Mouse (Mus musculus) cerebellum, adult 2 months (tissue): ENCODE measurements around the gene Gmeb1. TPM values are rescaled to one million over a fixed set of nuclear protein-coding genes. Genes with fewer than 3 reads are reported as not detected.
"Not testable (repeated sequence)": the region's sequence is repeated elsewhere in the genome, so short reads cannot be mapped to it uniquely, and the experiment has no call there.

Source experiments
- DNase-seq, 2 experiments: peaks; one replicate each; pipeline ENCODE4 v3.0.0; 2021
- H3K27ac ChIP-seq: fragments of 200-500 bp; 2 replicates; pipeline ENCODE4 v1.5.1; 2012; ENCODE audit warnings: low read length, control low read depth, inconsistent platforms; ENCODE audit not compliant: insufficient read depth
- H3K27me3 ChIP-seq: fragments of 200-500 bp; 2 replicates; pipeline ENCODE4 v1.6.1; 2012; ENCODE audit warnings: inconsistent platforms, mild to moderate bottlenecking, low read length, moderate library complexity; ENCODE audit not compliant: control insufficient read depth, insufficient read depth
- H3K4me1 ChIP-seq: fragments of 200-500 bp; 2 replicates; pipeline ENCODE4 v1.6.1; 2011; ENCODE audit warnings: low read length; ENCODE audit not compliant: control insufficient read depth, insufficient read depth
- H3K4me3 ChIP-seq: fragments of 200-500 bp; replicated peaks from 2 replicates; pipeline ENCODE3; 2011; ENCODE audit warnings: mild to moderate bottlenecking, low read depth, low read length, control low read depth; ENCODE audit not compliant: insufficient read depth
- CTCF ChIP-seq: fragments of 200-500 bp; IDR thresholded peaks from 2 replicates; pipeline ENCODE4 v1.5.1; 2011; ENCODE audit warnings: low read depth, mild to moderate bottlenecking, control low read depth, low read length, moderate library complexity, borderline replicate concordance; ENCODE audit not compliant: insufficient read depth
- POLR2A ChIP-seq: fragments of 200-500 bp; IDR thresholded peaks from 2 replicates; pipeline ENCODE4 v1.6.1; 2011; ENCODE audit warnings: low read length, control low read depth, borderline replicate concordance; ENCODE audit not compliant: insufficient read depth
- WGBS: fragments of 180-500 bp; shearing (Covaris S2); methylation state at CpG from one replicate; pipeline ENCODE4 v1.1.7; 2018; 5-methylcytosine and 5-hydroxymethylcytosine counted together
- polyA plus RNA-seq: library from polyadenylated mRNA; depleted of rRNA; stranded (reverse); fragments of >200 nt; gene quantifications from 2 replicates; pipeline ENCODE4 v1.2.3, GENCODE M21; 2012

The Gmeb1 gene
- polyA plus RNA-seq, 1 experiment: 20.5 TPM

DNA sequence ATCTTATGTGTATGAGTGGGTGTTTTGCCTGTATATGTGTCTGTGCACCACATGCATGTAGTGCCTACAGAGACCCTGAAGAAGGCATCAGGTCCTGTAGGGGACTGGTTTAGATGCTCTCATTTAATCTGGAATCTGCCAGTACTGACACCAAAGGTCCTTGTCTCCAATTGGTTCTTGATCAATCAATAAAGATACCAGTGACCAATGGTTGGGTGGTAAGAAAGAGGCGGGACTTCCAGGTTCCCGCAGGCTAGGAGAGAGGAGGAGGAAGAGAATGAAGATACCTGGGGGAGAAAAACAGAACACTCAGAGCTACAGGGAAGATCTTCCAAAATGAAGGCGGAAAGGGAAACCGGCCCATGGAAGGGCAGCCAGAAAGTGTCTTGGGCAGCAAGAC lies 23.0 kb downstream of the Gmeb1 start:
- TF ChIP-seq POLR2A (no peak), CTCF (no peak)
- Histone ChIP-seq H3K4me3 (no peak overlapping the region), H3K27ac (no peak overlapping the region), H3K4me1 (no peaks in the 10 kb centered on the region), H3K27me3 (no peaks in the 10 kb centered on the region)
- no peak for DNase-seq
- 84% methylated on average over 4 of the region's 4 CpGs for WGBS

DNA sequence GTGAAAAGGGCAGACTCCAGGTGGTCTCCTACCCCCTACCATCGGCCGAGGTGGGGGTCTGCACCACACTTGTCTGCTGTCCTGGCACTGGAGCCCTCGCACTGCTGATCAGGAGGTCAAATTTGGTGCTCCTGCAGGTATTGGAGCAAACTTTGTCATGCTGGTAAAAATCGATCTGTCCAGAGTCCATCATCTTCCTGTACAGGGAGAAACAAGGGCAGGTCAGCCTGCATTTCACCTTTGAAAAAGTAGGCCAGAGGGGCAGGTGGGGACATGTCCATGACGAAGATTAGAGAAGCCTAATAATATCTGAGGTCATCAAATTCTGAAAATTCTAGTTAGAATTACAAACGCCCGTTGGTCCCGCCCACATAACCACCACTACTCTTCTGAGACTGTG lies 26.7 kb downstream of the Gmeb1 start:
- Histone ChIP-seq H3K27me3 (no peaks in the 10 kb centered on the region), H3K4me3 (no peak overlapping the region), H3K27ac (no peak overlapping the region), H3K4me1 (no peaks in the 10 kb centered on the region)
- 91% methylated on average over 8 of the region's 8 CpGs for WGBS
- no peak for DNase-seq
- TF ChIP-seq CTCF: no peak
- no peak for TF ChIP-seq POLR2A

DNA sequence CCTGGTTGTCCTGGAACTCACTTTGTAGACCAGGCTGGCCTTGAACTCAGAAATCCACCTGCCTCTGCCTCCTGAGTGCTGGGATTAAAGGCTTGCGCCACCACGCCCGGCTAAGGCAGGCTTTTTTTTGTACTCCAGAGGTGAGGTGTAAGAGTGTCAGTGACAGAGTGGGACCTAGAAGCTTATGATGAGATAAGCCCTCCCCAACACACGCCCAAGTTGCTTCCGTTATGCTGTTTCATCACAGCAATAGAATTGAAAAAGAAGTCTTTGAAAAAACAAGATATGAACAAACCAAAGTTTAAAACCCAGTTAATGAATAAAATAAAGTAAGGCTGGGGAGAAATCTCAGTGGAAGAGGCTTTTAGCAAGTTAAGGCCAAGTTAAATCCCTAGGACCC lies 31.0 kb downstream of the Gmeb1 start:
- Histone ChIP-seq H3K27ac (no peak overlapping the region), H3K4me3 (no peak overlapping the region), H3K4me1 (no peaks in the 10 kb centered on the region), H3K27me3 (no peaks in the 10 kb centered on the region)
- DNase-seq: no peak
- WGBS: 95% methylated on average over 5 of the region's 5 CpGs
- TF ChIP-seq CTCF (no peak), POLR2A (no peak)

DNA sequence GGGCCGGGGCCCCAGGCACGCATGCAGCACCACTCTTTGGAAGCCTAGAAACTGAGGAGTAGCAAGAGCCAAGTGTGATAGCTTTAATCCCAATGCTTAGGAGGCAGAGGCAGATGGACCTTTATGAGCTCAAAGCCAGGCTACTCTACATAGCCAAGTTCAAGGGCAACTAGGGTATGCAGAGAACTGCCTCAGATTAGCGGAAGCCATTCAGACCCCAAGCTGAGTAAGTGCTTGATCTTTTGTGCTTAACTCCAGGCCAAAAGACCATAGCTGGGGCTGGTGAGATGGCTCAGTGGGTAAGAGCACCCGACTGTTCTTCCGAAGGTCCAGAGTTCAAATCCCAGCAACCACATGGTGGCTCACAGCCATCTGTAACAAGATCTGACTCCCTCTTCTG lies 39.4 kb downstream of the Gmeb1 start:
- H3K27ac ChIP-seq, H3K4me1 ChIP-seq, H3K4me3 ChIP-seq, DNase-seq, H3K27me3 ChIP-seq: not testable (repeated sequence)
- WGBS: 91% methylated on average over 5 of the region's 5 CpGs

DNA sequence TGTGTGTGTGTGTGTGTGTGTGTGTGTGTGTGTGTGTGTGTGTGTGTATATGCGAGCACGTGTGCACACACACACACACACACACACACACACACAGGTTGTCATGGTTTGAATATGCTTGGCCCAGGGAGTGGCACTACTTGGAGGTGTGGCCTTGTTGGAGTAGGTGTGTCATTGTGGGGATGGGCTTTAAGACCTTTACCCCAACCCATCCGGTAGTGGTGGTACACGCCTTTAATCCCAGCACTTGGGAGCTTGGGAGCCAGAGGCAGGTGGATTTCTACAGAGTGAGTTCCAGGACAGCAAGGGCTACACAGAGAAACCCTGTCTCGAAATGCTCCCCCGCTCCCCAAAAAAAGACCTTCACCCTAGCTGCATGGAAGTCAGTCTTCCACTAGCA lies 43.0 kb downstream of the Gmeb1 start:
- not testable (repeated sequence) for H3K27me3 ChIP-seq, H3K4me1 ChIP-seq, H3K27ac ChIP-seq, H3K4me3 ChIP-seq, DNase-seq
- 83% methylated on average over 6 of the region's 6 CpGs for WGBS

DNA sequence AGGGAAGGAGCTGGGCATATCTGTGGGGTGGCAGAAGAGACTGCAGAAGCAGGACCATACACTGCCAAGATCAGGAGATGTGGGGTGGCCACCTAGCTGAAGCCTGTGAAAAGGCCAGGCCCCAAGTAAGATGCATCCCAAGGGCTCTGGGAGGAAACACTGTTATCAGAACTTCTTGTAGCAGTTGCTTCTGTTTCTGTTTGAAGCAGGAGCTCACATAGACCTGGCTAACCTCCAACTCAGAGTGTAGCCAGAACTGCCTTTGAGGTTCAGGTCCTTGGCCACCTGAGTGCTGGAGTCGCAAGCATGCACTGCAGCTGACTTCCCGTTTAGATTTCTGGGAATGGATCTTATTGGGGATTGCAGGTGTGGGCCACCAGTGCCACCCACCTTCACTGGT lies 43.6 kb downstream of the Gmeb1 start:
- Histone ChIP-seq H3K4me3 (no peak overlapping the region), H3K27ac (no peak overlapping the region), H3K27me3 (no peaks in the 10 kb centered on the region), H3K4me1 (no peaks in the 10 kb centered on the region)
- 60% methylated on average over 2 of the region's 2 CpGs for WGBS
- DNase-seq: no peak
- no peak for TF ChIP-seq CTCF

DNA sequence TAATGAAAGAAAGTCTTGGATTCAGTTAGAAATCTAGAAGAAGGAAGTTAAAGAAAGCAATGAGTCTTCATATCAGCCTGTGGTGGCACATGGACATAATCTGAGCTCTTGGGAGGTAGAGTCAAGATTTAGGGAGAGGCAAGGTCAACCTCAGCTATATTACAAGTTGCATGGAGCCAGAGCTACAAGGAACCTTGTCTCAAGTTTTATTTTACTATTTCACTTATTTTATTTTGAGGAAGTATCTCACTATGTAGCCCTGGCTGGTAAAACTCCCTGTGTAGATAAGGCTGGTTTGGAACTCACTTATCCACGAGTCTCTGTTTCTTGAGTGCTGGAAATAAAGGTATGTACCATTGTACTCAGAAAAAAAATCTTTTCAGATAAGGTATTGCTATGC lies 44.8 kb downstream of the Gmeb1 start:
- H3K27me3 ChIP-seq: no peaks in the 10 kb centered on the region
- no peaks in the 10 kb centered on the region for H3K4me1 ChIP-seq
- TF ChIP-seq CTCF (no peak), POLR2A (no peak)
- no peak overlapping the region for H3K4me3 ChIP-seq
- H3K27ac ChIP-seq: no peak overlapping the region
- no peak for DNase-seq
- WGBS: 64% methylated on average over 1 of the region's 1 CpGs

DNA sequence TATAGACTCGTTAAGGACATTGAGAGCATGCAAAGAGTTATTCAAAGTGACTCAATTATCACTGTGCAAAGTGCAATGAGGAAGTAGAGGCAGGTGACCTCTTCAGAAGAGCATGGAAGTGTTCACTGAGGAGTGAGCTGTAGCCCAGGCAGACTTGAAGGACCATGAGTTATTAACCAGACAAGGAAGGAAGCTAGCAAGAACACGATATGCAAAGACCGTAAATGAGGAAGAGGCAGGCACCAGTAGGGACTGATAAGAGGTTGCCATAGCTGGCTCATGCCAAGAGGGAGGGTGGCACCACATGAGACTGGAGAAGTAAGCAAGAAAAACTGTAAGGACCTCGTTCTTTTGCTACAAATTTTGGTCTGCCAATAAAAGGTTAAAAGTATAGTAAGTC lies 46.6 kb downstream of the Gmeb1 start:
- H3K4me1 ChIP-seq: peaks cover 2% of the 10 kb centered on the region; the same call in 1 of the 2 replicates
- no peak for TF ChIP-seq POLR2A
- TF ChIP-seq CTCF: no peak
- no peak for DNase-seq
- WGBS: 75% methylated on average over 4 of the region's 4 CpGs
- no peak overlapping the region for H3K27ac ChIP-seq
- H3K4me3 ChIP-seq: no peak overlapping the region
- no peaks in the 10 kb centered on the region for H3K27me3 ChIP-seq
